Mouse (Mus musculus): Measurements from ENCODE around the gene BC048679.
A peak's percentile ranks its signal among the peaks of the same experiment; 100 is the strongest.

BC048679 gene

GRCm38 (mm10) chr7:81498181-81498580 is at the start of gene BC048679:
Gene BC048679, minus strand, starts transcription at chr7:81498281.
- DNase-seq (ENCODE audit: low read depth, low spot score) = no peak

GRCm38 (mm10) chr7:81542934-81543333 is 44.9 kb upstream of the BC048679 start:
- DNase-seq (ENCODE audit: low read depth, low spot score) = no peak

- DNase-seq (ENCODE audit: low read depth, low spot score) = peak; percentile 91
Observed at GRCm38 (mm10) chr7:81541924-81542524, 43.9 kb upstream of the BC048679 start.

GRCm38 (mm10) chr7:81540999-81541398 is 42.9 kb upstream of the BC048679 start:
- DNase-seq (ENCODE audit: low read depth, low spot score) = no peak

- no peak for DNase-seq (ENCODE audit: low read depth, low spot score)
Observed at GRCm38 (mm10) chr7:81539565-81539964, 41.5 kb upstream of the BC048679 start.

GRCm38 (mm10) chr7:81538070-81538675 is 40.1 kb upstream of the BC048679 start:
- DNase-seq (ENCODE audit: low read depth, low spot score) = no peak

- no peak for DNase-seq (ENCODE audit: low read depth, low spot score)
Observed at GRCm38 (mm10) chr7:81536478-81536877, 38.4 kb upstream of the BC048679 start.

GRCm38 (mm10) chr7:81531462-81531861 is 33.4 kb upstream of the BC048679 start:
- DNase-seq (ENCODE audit: low read depth, low spot score) = no peak

GRCm38 (mm10) chr7:81528918-81529317 is 30.8 kb upstream of the BC048679 start:
- DNase-seq (ENCODE audit: low read depth, low spot score) = no peak

- no peak for DNase-seq (ENCODE audit: low read depth, low spot score)
Observed at GRCm38 (mm10) chr7:81523663-81524017, 25.6 kb upstream of the BC048679 start.

GRCm38 (mm10) chr7:81523008-81523662 is 25.1 kb upstream of the BC048679 start:
- peak; percentile 96 for DNase-seq (ENCODE audit: low read depth, low spot score)

- no peak for DNase-seq (ENCODE audit: low read depth, low spot score)
Observed at GRCm38 (mm10) chr7:81516154-81517030, 18.3 kb upstream of the BC048679 start.

GRCm38 (mm10) chr7:81514906-81515590 is 17.0 kb upstream of the BC048679 start:
- DNase-seq (ENCODE audit: low read depth, low spot score) = no peak

GRCm38 (mm10) chr7:81501050-81501449 is 3.0 kb upstream of the BC048679 start:
- DNase-seq (ENCODE audit: low read depth, low spot score) = no peak

GRCm38 (mm10) chr7:81497171-81497570 is 910 bp downstream of the BC048679 start:
- DNase-seq (ENCODE audit: low read depth, low spot score) = no peak

GRCm38 (mm10) chr7:81493331-81494021 is 4.6 kb downstream of the BC048679 start, which contains the start of gene Ap3b2:
Gene Ap3b2, minus strand, starts transcription at chr7:81493925.
- DNase-seq (ENCODE audit: low read depth, low spot score) = peak; percentile 26

- no peak for DNase-seq (ENCODE audit: low read depth, low spot score)
Observed at GRCm38 (mm10) chr7:81492628-81493027, 5.5 kb downstream of the BC048679 start.

GRCm38 (mm10) chr7:81489649-81490048 is 8.4 kb downstream of the BC048679 start:
- DNase-seq (ENCODE audit: low read depth, low spot score) = no peak

- no peak for DNase-seq (ENCODE audit: low read depth, low spot score)
Observed at GRCm38 (mm10) chr7:81480800-81481199, 17.3 kb downstream of the BC048679 start.

GRCm38 (mm10) chr7:81479531-81480090 is 18.5 kb downstream of the BC048679 start:
- peak; percentile 25 for DNase-seq (ENCODE audit: low read depth, low spot score)
